Mouse (Mus musculus) CH12F3 (cell line): Measurements from ENCODE around the gene Fry.

ENCODE experiments used
- in situ Hi-C: fragments of 300-500 bp; cut with MboI; formaldehyde crosslinking; loops from 2 replicates; pipeline ENCODE4 v1.14.3; 2020; ENCODE audit warnings: low sequenced_read_pairs

The Fry gene

GRCm38 (mm10) chr5:150263656-150264055 lies 145.2 kb downstream of the Fry start:
- in situ Hi-C loops = no loop called here

- in situ Hi-C loops = no loop called here
Measured at GRCm38 (mm10) chr5:150265005-150265404, 146.6 kb downstream of the Fry start.

- in situ Hi-C loops = no loop called here
Measured at GRCm38 (mm10) chr5:150265953-150266352, 147.5 kb downstream of the Fry start.

GRCm38 (mm10) chr5:150268261-150268660 lies 149.8 kb downstream of the Fry start:
- in situ Hi-C loops = no loop called here

GRCm38 (mm10) chr5:150270468-150270867 lies 152.0 kb downstream of the Fry start:
- in situ Hi-C loops = no loop called here

DNA sequence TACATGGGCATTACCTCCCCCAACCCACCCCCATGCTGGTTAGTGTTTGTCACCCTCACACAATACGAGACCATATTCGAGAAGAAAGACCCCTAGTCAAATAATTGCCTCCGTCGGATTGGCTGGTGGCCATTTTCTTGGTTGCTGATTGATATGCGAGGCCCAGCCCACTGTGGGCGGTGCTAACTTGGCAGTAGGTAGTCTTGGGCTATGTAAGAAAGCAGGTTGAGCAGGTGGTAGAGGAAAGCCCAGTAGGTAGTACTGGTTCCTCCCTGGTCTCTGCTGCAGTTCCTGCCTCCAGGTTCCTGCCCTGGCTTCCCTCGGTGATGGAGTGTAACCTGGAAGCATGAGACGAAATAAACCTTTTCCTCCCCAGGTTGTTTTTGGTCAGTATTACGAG lies 153.7 kb downstream of the Fry start:
- in situ Hi-C loops = no loop called here

DNA sequence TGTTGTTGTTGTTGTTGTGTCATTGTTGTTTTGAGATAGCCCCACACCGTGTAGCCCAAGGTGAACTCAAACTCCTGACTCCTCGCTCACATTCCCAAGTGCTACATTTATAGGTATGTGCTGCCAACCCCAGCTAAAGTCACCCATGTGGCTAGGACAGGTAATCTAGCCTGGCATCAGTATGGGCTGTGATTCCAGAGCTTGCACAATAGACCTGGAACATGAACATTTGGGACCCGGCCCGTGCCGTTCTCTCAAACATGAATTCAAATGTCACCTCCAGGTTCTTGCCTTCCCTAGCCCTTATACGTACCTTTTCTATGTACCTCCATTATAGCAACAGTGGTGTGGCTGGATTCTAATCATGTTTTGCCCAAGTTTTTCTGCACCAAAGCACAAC lies 156.9 kb downstream of the Fry start:
- in situ Hi-C loops = no loop called here

DNA sequence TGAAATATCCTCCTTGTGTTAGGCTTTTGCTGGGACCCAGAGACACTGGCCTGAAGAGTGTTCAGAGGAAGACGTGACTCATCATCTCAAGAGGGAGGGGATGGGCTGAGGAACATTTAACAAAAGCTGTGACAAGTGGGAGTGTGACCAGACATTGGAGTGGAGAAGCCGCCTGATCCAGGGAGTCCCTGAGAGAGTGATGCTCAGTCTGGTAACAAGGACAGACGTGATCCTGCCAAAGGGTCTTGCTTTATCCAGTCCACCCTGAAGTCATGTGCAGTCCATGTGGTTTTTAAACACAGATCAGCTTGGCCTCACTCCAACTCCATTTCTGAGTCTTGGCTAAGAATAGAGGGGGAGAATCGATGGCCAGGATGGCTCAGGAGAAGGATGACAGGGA lies 158.2 kb downstream of the Fry start:
- in situ Hi-C loops = no loop called here

GRCm38 (mm10) chr5:150279387-150279786 lies 160.9 kb downstream of the Fry start:
- in situ Hi-C loops = no loop called here

- in situ Hi-C loops = no loop called here
Measured at GRCm38 (mm10) chr5:150281084-150281483, 162.6 kb downstream of the Fry start.

DNA sequence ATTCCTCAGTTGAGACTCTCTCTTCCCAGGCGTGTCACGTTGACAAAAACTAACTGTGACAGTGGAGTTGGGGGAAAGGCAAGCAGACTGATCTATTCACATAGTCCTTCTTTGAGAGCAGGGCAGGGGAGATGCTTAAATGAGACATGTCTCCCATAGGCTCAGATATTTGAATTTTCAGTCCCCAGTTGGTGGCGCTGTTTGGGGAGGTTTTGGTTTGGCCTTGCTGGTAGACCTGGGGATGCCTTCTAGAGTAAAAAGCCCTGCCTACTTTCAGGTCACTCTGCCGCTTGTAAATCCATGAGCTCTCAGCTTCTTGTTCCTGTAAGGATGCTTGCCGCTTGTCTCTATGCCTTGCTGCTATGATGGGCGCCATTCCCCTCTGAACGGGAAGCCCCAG lies 163.6 kb downstream of the Fry start:
- in situ Hi-C loops = no loop called here

DNA sequence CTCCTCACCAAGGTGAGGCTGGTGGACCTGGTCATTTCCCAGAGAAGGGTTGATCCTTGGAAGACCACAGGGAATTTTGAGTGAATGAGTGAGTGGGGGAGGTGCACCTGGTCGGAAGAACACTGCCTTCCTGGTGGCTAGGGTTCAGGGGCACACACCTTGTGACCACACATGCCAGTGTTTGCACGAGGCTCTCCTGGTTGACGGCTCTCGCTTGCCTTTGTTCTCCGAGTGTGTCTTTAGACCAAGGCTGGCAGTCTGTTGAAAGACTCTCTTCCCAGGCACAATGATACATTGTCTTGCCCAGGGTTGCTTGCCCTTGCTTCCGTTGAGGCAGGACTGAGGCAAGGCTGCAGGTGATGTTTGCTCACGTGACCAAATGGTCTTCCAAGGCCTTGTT lies 169.5 kb downstream of the Fry start:
- in situ Hi-C loops = no loop called here

DNA sequence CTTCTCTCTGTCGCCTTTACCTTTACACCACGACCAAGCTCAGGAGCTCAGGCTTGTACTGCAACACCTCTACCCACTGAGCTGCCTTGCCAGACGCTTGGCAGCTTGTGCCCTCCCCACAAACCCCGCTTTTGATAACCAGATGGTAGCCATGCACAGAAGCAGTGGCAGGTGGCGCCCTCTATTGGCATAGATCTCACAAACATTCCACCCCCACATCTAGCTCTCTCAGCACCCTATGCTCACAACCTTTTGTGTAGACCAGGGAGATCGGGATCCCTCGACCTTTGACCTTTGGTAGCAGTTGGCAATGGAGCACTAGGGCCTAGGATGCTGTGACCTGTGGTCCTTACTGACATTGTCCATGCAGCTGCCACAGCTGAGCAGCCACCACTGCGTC lies 171.2 kb downstream of the Fry start:
- in situ Hi-C loops = no loop called here

DNA sequence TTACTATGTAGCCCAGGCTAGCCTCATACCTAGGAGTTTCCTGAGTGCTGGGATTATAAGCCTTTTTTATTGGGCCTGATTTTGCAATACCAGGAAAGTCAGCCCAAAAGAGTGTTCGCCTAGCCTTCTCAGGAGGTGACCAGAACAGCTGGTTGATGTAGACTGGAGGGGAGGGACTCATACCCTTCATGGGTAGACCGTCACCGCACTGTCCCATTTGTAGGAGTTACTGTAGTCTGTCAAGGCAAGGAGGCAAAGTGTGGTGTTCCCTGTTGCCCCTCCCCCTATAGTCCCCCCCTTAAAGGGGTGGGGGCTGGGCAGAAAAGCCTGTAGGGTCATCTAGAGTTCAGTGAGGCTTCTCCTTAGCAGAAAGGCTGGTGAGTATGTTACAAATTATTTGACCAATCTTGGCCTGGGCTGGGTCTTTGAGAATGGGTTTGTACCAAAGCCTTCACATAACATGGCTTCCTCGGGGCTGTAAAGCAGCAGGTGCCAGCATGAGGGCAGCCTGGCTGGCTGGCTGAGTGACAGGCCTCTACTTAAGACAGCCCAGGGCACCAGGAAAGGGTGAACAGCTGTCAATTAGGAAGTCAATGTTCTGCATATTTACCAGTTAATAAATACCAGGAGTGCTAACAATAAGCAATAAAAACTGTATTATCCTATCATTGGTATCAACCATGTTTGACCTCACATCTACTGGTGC lies 172.2 kb downstream of the Fry start:
- in situ Hi-C loops = no loop called here

DNA sequence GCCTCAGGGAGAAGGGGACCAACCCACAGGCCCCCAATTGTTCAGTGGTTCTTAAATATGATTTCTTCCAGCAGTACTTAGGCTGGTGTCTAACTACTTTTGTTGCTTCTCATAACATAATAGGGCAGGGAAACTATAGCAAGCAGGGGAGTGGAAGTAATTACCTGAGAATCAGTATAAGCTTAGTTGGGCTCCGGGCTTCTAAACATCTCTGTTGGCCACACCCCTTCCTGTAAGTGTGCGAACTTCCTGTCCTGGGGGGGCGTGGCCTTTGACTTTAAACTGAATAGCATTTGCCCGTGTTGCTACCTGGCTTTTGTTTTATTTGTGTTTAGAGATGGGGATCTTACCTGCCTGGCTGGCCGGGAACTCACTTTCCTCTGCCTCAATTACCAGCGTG lies 172.8 kb downstream of the Fry start:
- in situ Hi-C loops = no loop called here

GRCm38 (mm10) chr5:150292186-150292585 lies 173.7 kb downstream of the Fry start:
- in situ Hi-C loops = no loop called here

DNA sequence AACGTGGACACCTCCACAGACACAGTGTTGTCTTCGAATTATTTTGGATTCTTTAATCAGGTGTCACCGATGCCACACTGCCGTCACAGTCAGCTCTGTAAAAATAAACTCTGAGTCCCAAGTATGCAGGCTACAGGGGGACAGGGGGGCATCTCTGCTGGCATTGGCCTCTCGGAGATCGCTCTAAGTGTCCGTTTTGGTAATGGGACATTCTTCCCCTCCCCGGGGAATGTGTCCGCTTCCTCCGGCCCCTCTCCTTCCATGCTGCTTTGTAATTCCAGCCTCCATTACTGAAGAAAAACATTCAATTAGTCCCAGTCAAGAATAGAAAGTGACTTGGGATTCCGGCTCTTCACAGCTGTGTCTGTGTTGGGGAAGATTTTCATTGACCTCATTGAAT lies 175.9 kb downstream of the Fry start:
- in situ Hi-C loops = no loop called here

DNA sequence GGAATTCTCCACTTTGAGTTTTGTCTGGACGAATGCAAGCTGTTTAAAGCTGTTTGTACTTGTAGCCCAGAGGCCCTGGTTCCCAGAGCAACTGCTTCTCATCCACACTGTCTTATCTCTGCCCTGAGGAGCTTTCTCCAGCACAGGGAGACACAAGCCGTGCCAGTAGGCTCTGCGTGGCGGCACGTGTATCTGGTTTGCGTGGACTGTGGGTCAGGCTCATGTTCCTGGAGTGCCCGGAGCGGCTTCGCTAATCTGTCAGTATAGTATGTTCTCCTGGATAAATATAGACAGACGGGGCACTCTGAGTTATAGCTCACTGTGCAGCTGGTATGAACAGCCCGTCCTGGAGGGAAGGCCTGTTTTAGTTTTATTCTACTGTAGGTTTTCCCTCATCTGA lies 176.7 kb downstream of the Fry start:
- in situ Hi-C loops = no loop called here

DNA sequence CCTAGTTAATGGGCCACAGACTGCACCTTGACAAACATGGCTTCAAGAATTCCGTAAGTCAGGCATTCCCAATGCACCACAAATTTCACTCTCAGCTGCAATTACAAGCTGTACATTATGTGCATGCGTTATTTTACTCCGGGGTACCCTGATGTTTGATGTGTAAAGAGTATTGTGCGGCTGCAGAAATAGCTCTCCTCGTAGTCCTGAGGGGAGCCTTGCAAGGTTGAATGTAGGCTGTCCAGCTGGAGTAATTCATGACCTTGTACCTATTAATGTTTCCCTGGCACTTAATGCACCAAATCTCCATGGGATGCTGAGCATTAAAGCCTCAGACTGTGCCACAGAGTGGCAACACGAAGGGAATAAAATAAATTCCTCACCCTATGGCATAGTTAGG lies 180.5 kb downstream of the Fry start:
- in situ Hi-C loops = no loop called here

GRCm38 (mm10) chr5:150302123-150302522 lies 183.7 kb downstream of the Fry start:
- in situ Hi-C loops = no loop called here

- in situ Hi-C loops = no loop called here
Measured at GRCm38 (mm10) chr5:150302996-150303395, 184.6 kb downstream of the Fry start.

- in situ Hi-C loops = no loop called here
Measured at GRCm38 (mm10) chr5:150306497-150306896, 188.1 kb downstream of the Fry start.

- in situ Hi-C loops = no loop called here
Measured at GRCm38 (mm10) chr5:150313229-150313628, 194.8 kb downstream of the Fry start.
